Mouse (Mus musculus) stomach, embryonic 15.5 days (tissue): ENCODE measurements at regions not wholly inside any gene's neighbourhood (a gene's known extent, or its start where the extent isn't known, plus 50 kb on each side); places are given as distances from the start of the nearest gene placed in this dataset.

Experiments used
- ATAC-seq: fragments of 200-750 bp; cut with Nextera tagmentation; 2 replicates; pipeline ENCODE4 v1.8.0; 2017; ENCODE audit warnings: low read depth, moderate number of reproducible peaks, moderate TSS enrichment; ENCODE audit not compliant: insufficient read depth, low FRiP score
- H3K27ac ChIP-seq: fragments of 300-500 bp; sonication (generic); 2 replicates; pipeline ENCODE4 v1.5.1; 2015; ENCODE audit warnings: mild to moderate bottlenecking, inconsistent platforms
- H3K27me3 ChIP-seq: fragments of 300-500 bp; sonication (generic); replicated peaks from 2 replicates; pipeline ENCODE4 v1.6.1; 2015; ENCODE audit warnings: inconsistent platforms
- H3K36me3 ChIP-seq: fragments of 300-500 bp; sonication (generic); 2 replicates; pipeline ENCODE4 v1.6.1; 2015; ENCODE audit warnings: inconsistent platforms
- H3K4me1 ChIP-seq: fragments of 300-500 bp; sonication (generic); 2 replicates; pipeline ENCODE4 v1.6.1; 2015; ENCODE audit warnings: inconsistent platforms
- H3K4me2 ChIP-seq: fragments of 300-500 bp; sonication (generic); 2 replicates; pipeline ENCODE4 v1.6.1; 2015; ENCODE audit warnings: mild to moderate bottlenecking, inconsistent platforms
- H3K4me3 ChIP-seq: fragments of 300-500 bp; sonication (generic); replicated peaks from 2 replicates; pipeline ENCODE4 v1.5.1; 2015; ENCODE audit warnings: inconsistent platforms
- H3K9ac ChIP-seq: fragments of 300-500 bp; sonication (generic); 2 replicates; pipeline ENCODE4 v1.6.1; 2015; ENCODE audit warnings: inconsistent platforms
- H3K9me3 ChIP-seq: fragments of 300-500 bp; sonication (generic); 2 replicates; pipeline ENCODE4 v1.6.1; 2016; ENCODE audit warnings: inconsistent platforms
- WGBS: fragments of 180-500 bp; shearing (Covaris S2); methylation state at CpG from one replicate; pipeline ENCODE4 v1.1.7; 2015; 5-methylcytosine and 5-hydroxymethylcytosine counted together

DNA sequence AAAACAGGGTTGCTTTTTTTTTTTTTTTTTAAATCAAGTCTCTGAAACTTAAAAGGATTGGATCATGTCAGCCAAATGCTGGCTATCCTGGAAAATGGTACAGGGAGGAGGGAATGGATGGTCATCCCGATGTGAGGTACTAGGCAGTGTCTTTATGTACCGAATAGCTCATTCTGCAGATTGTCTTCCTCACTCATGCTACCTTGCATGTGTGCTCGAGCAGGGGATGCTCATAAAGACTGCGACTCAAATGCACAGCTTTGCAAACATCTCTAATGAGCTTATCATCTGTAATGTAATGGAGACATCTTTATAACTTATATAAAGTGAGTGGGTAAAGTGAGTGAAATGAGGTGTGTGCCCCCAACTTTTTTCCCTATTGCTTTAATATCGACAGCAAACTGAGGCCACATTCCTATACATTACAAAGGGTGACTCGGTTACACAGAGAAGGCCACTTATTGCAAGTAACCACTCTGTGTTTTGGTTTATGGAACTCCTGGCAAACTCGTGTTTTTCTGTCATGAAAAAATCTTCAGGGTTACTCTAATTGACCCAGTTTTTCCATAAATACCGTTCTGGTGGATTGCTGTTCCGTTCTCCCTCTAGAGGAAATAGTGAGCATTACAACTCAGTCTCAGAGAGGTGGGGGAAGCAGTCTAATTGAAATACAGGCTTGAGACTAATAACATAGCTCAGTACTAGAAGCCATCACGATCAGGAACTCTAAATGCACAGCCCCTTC lies 319.4 kb upstream of the Dcn start:
- ATAC-seq = no peak
- 50% methylated on average over 10 of the region's 10 CpGs for WGBS
- no peak overlapping the region for H3K27ac ChIP-seq

DNA sequence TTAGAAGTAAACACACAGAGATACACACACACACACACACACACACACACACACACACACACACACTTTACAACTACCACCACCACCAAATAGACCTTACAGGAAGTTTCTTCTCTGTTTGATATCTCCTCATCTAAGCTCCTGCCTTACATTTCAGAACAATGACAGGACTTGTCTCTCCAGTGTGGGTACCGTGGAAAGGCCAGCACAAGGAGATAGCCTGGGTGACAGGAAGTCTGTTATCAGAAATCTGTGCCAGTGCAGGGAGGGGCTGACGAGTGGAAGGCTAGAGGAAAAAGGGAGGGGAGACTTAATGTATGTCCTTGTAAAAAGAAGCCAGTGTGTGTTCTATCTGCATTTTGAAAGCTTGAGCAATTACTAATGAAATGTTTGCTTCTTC lies 318.5 kb upstream of the Dcn start:
- H3K4me3 ChIP-seq = no peak overlapping the region
- H3K9ac ChIP-seq = no peak overlapping the region
- H3K27ac ChIP-seq = no peak overlapping the region
- 30% methylated on average over 2 of the region's 2 CpGs for WGBS
- H3K4me1 ChIP-seq = no peaks in the 10 kb centered on the region
- ATAC-seq = no peak
- no peaks in the 10 kb centered on the region for H3K36me3 ChIP-seq
- no peaks in the 10 kb centered on the region for H3K9me3 ChIP-seq
- no peaks in the 10 kb centered on the region for H3K27me3 ChIP-seq
- H3K4me2 ChIP-seq = no peak overlapping the region

More for the DNA sequence above, 319.4 kb upstream of the Dcn start:
- H3K4me1 ChIP-seq = no peaks in the 10 kb centered on the region
- H3K27me3 ChIP-seq = no peaks in the 10 kb centered on the region
- H3K9me3 ChIP-seq = no peaks in the 10 kb centered on the region
- no peaks in the 10 kb centered on the region for H3K36me3 ChIP-seq
- H3K9ac ChIP-seq = no peak overlapping the region
- no peak overlapping the region for H3K4me2 ChIP-seq
- no peak overlapping the region for H3K4me3 ChIP-seq

DNA sequence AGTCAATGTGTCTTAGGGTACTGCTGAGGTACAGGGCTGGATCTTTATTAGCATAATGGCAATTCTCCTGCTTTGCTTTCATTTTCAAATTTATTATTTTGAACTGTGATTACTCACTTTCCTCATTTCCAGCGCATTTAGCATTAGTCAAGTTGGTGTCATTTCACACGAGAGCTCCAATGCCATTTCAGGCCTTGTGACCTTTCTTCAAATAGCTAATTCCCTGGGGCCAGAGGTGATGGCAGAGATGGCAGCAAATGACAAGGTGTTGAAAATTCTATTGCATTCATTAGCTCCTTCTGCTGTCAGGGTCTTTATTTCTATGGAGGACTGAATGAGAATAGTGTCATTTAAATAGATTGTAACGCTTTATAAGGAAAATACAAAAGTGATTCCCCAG lies 300.9 kb upstream of the Dcn start:
- no peaks in the 10 kb centered on the region for H3K27me3 ChIP-seq
- H3K4me1 ChIP-seq = no peaks in the 10 kb centered on the region
- H3K36me3 ChIP-seq = no peaks in the 10 kb centered on the region
- 83% methylated on average over 3 of the region's 3 CpGs for WGBS
- H3K9ac ChIP-seq = no peak overlapping the region
- H3K4me2 ChIP-seq = no peak overlapping the region
- no peak for ATAC-seq
- H3K9me3 ChIP-seq = no peaks in the 10 kb centered on the region
- H3K4me3 ChIP-seq = no peak overlapping the region
- H3K27ac ChIP-seq = no peak overlapping the region

DNA sequence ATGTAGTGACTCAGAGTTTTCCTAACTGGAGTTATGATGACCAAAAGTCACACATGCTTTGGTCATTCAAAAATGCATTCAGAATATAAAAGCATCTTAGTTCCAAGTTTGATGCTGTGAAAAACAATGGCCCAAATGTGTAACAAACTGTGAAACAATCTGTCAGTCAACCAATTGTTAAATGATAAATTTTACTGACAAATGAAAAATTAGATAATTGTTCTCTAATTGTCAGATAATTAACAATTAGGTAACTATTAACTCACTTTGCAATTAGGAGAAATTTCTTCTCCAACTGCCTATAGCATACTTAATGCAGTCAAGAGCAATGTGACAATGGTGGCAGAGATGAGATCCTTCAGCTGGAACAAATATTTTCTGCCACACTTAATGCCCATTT lies 289.7 kb upstream of the Dcn start:
- no peaks in the 10 kb centered on the region for H3K27me3 ChIP-seq
- H3K9ac ChIP-seq = no peak overlapping the region
- no peaks in the 10 kb centered on the region for H3K36me3 ChIP-seq
- H3K27ac ChIP-seq = no peak overlapping the region
- H3K9me3 ChIP-seq = no peaks in the 10 kb centered on the region
- H3K4me1 ChIP-seq = no peaks in the 10 kb centered on the region
- H3K4me3 ChIP-seq = no peak overlapping the region
- ATAC-seq = no peak
- no peak overlapping the region for H3K4me2 ChIP-seq

DNA sequence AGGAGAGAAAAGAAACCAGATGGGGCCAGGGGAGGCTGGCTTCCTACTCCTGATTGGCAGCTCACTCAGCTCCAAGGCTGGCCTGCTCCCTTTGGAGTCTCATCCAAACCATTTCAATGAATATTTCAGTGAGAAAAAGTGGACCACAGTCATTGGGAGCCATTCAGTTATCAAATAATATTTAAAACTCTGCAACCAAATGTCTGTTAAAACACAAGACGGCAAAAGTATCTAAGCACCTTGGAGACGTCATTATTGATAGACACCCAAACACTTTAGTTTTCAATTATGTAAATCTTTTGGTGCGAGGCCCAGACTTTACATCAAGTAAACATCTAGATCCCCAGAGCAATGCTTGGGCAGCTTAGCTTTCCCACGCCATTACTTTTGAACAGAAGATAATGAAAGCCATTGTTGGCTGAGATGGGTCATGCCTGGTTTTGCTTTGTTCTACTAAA lies 268.1 kb upstream of the Dcn start:
- ATAC-seq = no peak
- Histone ChIP-seq H3K36me3 (no peaks in the 10 kb centered on the region), H3K4me2 (no peak overlapping the region), H3K9ac (no peak overlapping the region), H3K27me3 (no peaks in the 10 kb centered on the region), H3K4me3 (no peak overlapping the region), H3K4me1 (no peaks in the 10 kb centered on the region), H3K27ac (no peak overlapping the region), H3K9me3 (no peaks in the 10 kb centered on the region)
- 61% methylated on average over 4 of the region's 4 CpGs for WGBS

DNA sequence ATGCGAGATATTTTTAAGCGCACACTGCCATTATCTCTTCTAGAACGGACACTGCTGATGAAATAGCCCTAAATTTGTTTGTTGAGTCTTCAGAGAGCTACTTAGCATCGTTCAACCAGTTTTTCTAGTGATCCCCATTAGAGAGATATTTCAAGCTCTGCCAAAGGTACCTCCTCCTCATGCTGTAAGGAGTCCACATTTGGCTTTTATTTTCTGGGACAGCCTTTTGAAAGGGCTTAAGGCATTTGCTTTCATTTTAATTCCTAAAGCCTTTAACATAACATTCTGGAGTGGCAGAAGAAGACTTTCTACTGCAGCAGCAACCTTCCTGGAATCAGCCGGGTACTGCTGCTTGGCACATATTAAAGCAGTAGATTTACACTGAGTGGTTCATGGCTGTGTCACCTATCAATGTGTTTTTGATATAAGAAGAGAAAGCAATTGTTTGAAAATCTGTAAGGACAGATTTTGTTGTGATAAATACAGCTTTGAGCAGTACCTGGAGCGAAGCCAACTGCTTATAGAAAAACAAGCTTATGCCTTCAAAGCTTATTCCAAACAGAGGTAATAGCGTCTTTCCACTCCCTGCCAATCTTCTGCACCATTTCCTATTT lies 267.5 kb upstream of the Dcn start:
- 66% methylated on average over 7 of the region's 7 CpGs for WGBS
- H3K4me3 ChIP-seq = no peak overlapping the region
- H3K27ac ChIP-seq = no peak overlapping the region
- no peak overlapping the region for H3K4me2 ChIP-seq
- H3K9me3 ChIP-seq = no peaks in the 10 kb centered on the region
- no peak for ATAC-seq
- H3K9ac ChIP-seq = no peak overlapping the region
- H3K36me3 ChIP-seq = no peaks in the 10 kb centered on the region
- H3K27me3 ChIP-seq = no peaks in the 10 kb centered on the region
- H3K4me1 ChIP-seq = no peaks in the 10 kb centered on the region

DNA sequence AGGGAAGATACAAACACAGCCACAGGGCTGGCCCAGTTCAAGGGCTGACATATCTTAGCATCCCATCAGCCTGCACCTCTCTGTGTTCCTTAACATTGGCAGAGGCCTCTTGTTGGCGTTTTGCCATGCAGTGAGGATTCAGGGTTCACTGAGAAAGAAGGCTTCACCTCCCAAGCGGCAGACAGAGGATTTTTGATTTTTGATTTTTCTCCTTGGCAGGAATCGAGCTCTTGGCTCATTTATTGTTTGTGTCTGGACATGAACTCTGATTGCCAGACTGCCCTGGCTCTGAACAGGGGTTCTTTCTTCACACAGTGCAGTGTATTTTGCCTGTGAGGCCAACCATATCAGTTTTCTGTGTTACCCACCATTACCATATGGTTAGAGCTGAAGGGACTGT lies 259.9 kb upstream of the Dcn start:
- ATAC-seq = no peak
- 52% methylated on average over 3 of the region's 3 CpGs for WGBS
- Histone ChIP-seq H3K4me2 (no peak overlapping the region), H3K9me3 (no peaks in the 10 kb centered on the region), H3K27ac (no peak overlapping the region), H3K27me3 (no peaks in the 10 kb centered on the region), H3K4me3 (no peak overlapping the region), H3K4me1 (no peaks in the 10 kb centered on the region), H3K36me3 (no peaks in the 10 kb centered on the region), H3K9ac (no peak overlapping the region)

DNA sequence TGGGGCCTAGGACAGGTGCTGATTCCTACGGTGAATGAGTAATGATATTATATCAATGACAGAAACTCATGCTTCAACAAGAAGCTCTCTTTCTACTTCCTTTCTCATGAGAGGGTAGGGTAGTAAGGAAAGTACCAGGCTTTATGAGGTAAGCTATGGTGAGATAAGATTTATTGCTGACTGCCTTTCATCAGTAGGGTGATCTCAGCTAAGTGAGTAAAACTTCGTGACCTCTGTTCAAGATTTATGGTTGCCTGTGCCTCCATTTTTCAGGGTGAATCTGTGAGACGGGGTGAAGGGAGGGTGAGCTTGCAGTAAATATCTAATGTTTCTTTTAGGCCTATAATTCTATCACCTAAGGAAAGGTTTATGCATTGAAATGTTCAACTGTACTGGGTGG lies 259.0 kb upstream of the Dcn start:
- Histone ChIP-seq H3K4me2 (no peak overlapping the region), H3K27ac (no peak overlapping the region)
- WGBS = 73% methylated on average over 3 of the region's 3 CpGs

DNA sequence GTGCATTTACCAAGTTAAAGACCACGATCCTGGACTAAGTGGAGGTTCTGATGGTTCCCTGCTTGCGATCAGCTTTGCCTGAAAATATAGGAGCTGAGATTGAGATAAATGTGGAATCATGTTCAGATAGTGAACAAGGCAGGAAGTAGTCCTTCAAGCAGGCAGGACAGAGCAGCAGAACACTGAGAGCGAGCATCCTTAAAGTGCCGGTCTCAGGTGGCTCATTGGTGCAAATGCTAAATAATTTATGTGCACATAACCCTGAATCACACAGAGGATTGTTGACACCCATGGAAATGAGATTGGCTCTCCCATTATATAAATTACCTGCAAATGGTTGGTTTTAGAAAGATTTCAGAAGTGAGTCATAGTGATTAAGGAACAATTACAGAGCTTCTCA lies 243.8 kb upstream of the Dcn start:
- no peak overlapping the region for H3K4me2 ChIP-seq
- H3K9me3 ChIP-seq = no peaks in the 10 kb centered on the region
- no peak for ATAC-seq
- no peaks in the 10 kb centered on the region for H3K27me3 ChIP-seq
- no peaks in the 10 kb centered on the region for H3K36me3 ChIP-seq
- no peak overlapping the region for H3K27ac ChIP-seq
- H3K9ac ChIP-seq = no peak overlapping the region
- 72% methylated on average over 4 of the region's 4 CpGs for WGBS
- no peaks in the 10 kb centered on the region for H3K4me1 ChIP-seq
- no peak overlapping the region for H3K4me3 ChIP-seq

More for the DNA sequence above, 259.0 kb upstream of the Dcn start:
- no peaks in the 10 kb centered on the region for H3K36me3 ChIP-seq
- no peak overlapping the region for H3K4me3 ChIP-seq
- no peaks in the 10 kb centered on the region for H3K27me3 ChIP-seq
- H3K4me1 ChIP-seq = no peaks in the 10 kb centered on the region
- H3K9me3 ChIP-seq = no peaks in the 10 kb centered on the region
- ATAC-seq = no peak
- no peak overlapping the region for H3K9ac ChIP-seq

DNA sequence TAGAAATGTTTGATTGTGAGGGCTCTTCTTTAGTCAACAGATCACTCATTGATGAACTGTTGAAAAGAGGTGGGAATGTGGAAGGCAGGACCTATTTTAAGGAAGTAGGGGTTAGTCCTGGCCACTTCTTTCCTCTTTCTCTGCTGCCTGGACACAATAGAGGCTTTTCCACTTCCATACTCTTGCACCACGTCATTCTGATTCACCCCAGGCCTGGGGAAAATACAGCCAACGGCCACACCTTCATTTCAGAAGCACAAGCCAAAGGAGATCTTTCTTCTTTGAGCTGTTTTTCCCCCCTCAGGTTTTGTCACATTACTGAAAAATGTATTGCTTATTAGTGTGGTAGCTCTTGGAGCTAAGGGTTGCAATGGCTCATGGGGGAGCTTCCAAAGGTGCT lies 237.9 kb upstream of the Dcn start:
- Histone ChIP-seq H3K9me3 (no peaks in the 10 kb centered on the region), H3K4me2 (no peak overlapping the region), H3K27me3 (no peaks in the 10 kb centered on the region), H3K9ac (no peak overlapping the region), H3K4me3 (no peak overlapping the region), H3K36me3 (no peaks in the 10 kb centered on the region), H3K4me1 (no peaks in the 10 kb centered on the region), H3K27ac (no peak overlapping the region)
- WGBS = 72% methylated on average over 2 of the region's 2 CpGs
- ATAC-seq = no peak

DNA sequence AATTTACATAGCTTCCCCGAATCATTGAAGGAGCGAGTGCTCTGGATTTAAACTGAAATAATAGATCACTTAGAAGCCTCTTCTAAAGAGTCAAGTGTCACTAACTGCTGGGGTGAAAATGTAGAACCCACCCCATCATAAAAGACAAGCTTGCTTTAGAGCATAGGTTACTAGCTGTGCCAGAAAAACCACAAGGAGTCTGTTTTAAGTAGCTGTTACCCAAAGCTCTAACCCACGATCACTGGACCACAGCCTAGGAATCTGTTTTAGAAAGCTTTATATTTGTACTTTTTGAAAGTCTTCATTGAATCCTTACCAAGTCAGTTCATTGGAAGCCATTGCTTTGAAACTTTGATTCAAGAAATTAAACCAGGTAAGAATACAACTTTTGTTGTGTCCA lies 233.7 kb upstream of the Dcn start:
- H3K4me1 ChIP-seq = no peaks in the 10 kb centered on the region
- H3K9ac ChIP-seq = no peak overlapping the region
- WGBS = 80% methylated on average over 3 of the region's 3 CpGs
- H3K27me3 ChIP-seq = no peaks in the 10 kb centered on the region
- no peak overlapping the region for H3K4me3 ChIP-seq
- no peaks in the 10 kb centered on the region for H3K9me3 ChIP-seq
- no peaks in the 10 kb centered on the region for H3K36me3 ChIP-seq
- no peak overlapping the region for H3K4me2 ChIP-seq
- ATAC-seq = no peak
- no peak overlapping the region for H3K27ac ChIP-seq

DNA sequence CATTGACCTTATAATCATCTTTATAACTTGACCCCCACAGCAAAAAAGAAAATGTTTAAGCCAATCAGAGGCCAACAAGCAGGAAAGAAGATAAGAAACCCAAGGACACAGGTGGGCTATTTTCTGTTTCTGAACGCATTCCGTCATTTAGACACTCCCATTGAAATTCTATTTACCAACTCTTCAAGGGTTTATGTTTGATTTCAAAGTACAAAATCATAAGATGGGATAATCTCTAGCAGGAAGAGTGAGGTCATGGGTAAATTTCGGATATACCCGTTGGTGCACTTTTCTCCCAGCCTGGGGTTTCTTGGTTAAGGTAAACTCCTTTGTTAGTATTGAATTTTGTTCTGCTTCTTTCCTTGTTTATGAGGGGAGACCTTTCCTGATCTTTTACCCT lies 230.9 kb upstream of the Dcn start:
- H3K4me3 ChIP-seq = no peak overlapping the region
- no peak overlapping the region for H3K4me2 ChIP-seq
- H3K36me3 ChIP-seq = no peaks in the 10 kb centered on the region
- 66% methylated on average over 4 of the region's 4 CpGs for WGBS
- no peaks in the 10 kb centered on the region for H3K4me1 ChIP-seq
- no peaks in the 10 kb centered on the region for H3K9me3 ChIP-seq
- no peaks in the 10 kb centered on the region for H3K27me3 ChIP-seq
- H3K9ac ChIP-seq = no peak overlapping the region
- no peak for ATAC-seq
- H3K27ac ChIP-seq = no peak overlapping the region

DNA sequence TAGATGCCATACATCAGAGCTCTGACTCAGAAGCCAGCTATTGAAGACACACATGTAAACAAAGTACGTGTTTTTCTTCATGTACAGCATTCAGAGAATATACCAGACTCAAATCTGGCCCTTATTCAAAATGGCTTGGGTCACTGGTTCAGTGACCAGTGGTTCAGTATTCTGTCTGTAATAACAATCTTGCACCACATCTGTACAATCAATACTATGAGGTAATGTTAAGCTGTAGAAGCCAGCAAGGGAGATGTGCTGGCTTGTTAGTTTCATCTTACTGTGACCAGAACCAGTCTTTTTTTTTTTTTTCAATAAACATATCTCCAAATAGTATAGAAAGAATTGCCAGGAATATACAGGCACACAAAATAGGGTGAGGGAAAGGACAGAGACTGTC lies 229.6 kb upstream of the Dcn start:
- no peak overlapping the region for H3K4me3 ChIP-seq
- no peak overlapping the region for H3K27ac ChIP-seq
- ATAC-seq = no peak
- no peaks in the 10 kb centered on the region for H3K36me3 ChIP-seq
- no peak overlapping the region for H3K9ac ChIP-seq
- H3K4me1 ChIP-seq = no peaks in the 10 kb centered on the region
- no peaks in the 10 kb centered on the region for H3K9me3 ChIP-seq
- no peaks in the 10 kb centered on the region for H3K27me3 ChIP-seq
- WGBS = 58% methylated on average over 1 of the region's 1 CpGs
- no peak overlapping the region for H3K4me2 ChIP-seq
